Mouse (Mus musculus): Measurements from ENCODE around the gene Zfp871. TPM values are rescaled to one million over a fixed set of nuclear protein-coding genes. Genes with fewer than 3 reads are reported as not detected.

The Zfp871 gene
- polyA plus RNA-seq, 2 experiments, result 7.4 to 10.6 TPM

DNA sequence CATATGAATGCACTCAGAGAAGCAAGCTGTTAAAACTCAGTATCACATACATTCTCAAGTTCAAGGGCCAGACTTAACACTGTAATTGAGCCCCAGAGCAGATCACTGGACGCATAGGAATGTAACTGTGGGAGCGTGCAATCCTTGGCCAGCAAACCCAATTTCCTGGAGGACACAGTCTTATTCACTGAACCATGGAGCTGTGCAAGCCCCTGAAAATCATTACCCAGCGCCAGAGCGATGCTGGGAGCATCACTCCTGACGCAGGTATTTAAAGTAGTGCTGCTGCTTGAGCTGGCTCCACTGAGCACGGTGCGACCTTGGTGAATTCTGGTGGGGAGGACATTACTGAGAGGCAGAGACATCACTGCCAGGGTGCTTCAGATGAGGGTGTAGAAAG is 26.0 kb upstream of the Zfp871 start:
- 70% methylated on average over 7 of the region's 7 CpGs for WGBS (ENCODE audit: insufficient replicate concordance)
- H3K4me2 ChIP-seq (ENCODE audit: low read depth), result no peak overlapping the region
- H3K27me3 ChIP-seq (ENCODE audit: control insufficient read depth, insufficient read depth, low read length), result peaks cover 3% of the 10 kb centered on the region; the same call in 1 of the 2 replicates
- no peak overlapping the region for H3K4me3 ChIP-seq (ENCODE audit: insufficient read depth in 1 of 2, low read depth in 2 of 2, low read length in 2 of 2)
- no peaks in the 10 kb centered on the region for H3K9me3 ChIP-seq (ENCODE audit: control insufficient read depth, low read length)
- no peaks in the 10 kb centered on the region for H3K4me1 ChIP-seq (replicated peaks; ENCODE audit: control insufficient read depth in 2 of 2, insufficient read depth in 2 of 2, low read length in 1 of 2)
- TF ChIP-seq EP300 (IDR thresholded peaks at IDR 0.05; ENCODE audit: low read depth) (no peak), CTCF (IDR thresholded peaks at IDR 0.05; ENCODE audit: low read depth) (no peak)
- no peak overlapping the region for H3K27ac ChIP-seq
- no peak for ATAC-seq (ENCODE audit: insufficient read depth)
- no peak overlapping the region for H3K9ac ChIP-seq (replicated peaks)
- peaks cover 1% of the 10 kb centered on the region; the same call in 1 of the 2 replicates for H3K36me3 ChIP-seq (replicated peaks; ENCODE audit: control insufficient read depth, insufficient read depth, low read depth)
- DNase-seq (ENCODE audit: low read depth in 3 of 3, low spot score in 3 of 3), result no peak

- H3K4me2 ChIP-seq (ENCODE audit: low read depth), result no peak overlapping the region
- H3K27ac ChIP-seq, result no peak overlapping the region
- 8% methylated on average over 1 of the region's 1 CpGs for WGBS (ENCODE audit: insufficient replicate concordance)
These were observed 22.6 kb upstream of the Zfp871 start for GRCm38 (mm10) chr17:32810648-32811047.

GRCm38 (mm10) chr17:32809544-32810374 is 21.7 kb upstream of the Zfp871 start, which contains the start of gene Zfp811:
Gene Zfp811 (minus strand): TSS chr17:32809931.
- DNase-seq (ENCODE audit: low read depth in 3 of 3, low spot score in 3 of 3) (no peak), ATAC-seq (ENCODE audit: insufficient read depth) (no peak)
- peaks cover 3% of the 10 kb centered on the region; the same call in 1 of the 2 replicates for H3K27me3 ChIP-seq (ENCODE audit: control insufficient read depth, insufficient read depth, low read length)
- no peaks in the 10 kb centered on the region for H3K4me1 ChIP-seq (replicated peaks; ENCODE audit: control insufficient read depth in 2 of 2, insufficient read depth in 2 of 2, low read length in 1 of 2)
- H3K9me3 ChIP-seq (ENCODE audit: control insufficient read depth, low read length), result no peaks in the 10 kb centered on the region
- H3K4me2 ChIP-seq (ENCODE audit: low read depth), result peak within 1 kb of the TSS; percentile 19; the same call in 1 of the 2 replicates
- no peak within 1 kb of the TSS for H3K27ac ChIP-seq
- 5% methylated on average over 17 of the region's 17 CpGs for WGBS (ENCODE audit: insufficient replicate concordance)
- TF ChIP-seq CTCF (IDR thresholded peaks at IDR 0.05; ENCODE audit: low read depth) (no peak), EP300 (IDR thresholded peaks at IDR 0.05; ENCODE audit: low read depth) (no peak)
- no peak within 1 kb of the TSS for H3K9ac ChIP-seq (replicated peaks)
- peak within 1 kb of the TSS in 1 of 2 experiments; percentile 20; a peak in 2 of 4 replicates for H3K4me3 ChIP-seq (ENCODE audit: insufficient read depth in 1 of 2, low read depth in 2 of 2, low read length in 2 of 2)
- no peaks in the 10 kb centered on the region for H3K36me3 ChIP-seq (replicated peaks; ENCODE audit: control insufficient read depth, insufficient read depth, low read depth)

More at GRCm38 (mm10) chr17:32810648-32811047, 22.6 kb upstream of the Zfp871 start:
- no peaks in the 10 kb centered on the region for H3K4me1 ChIP-seq (replicated peaks; ENCODE audit: control insufficient read depth in 2 of 2, insufficient read depth in 2 of 2, low read length in 1 of 2)
- no peak for TF ChIP-seq CTCF (IDR thresholded peaks at IDR 0.05; ENCODE audit: low read depth)
- no peak for TF ChIP-seq EP300 (IDR thresholded peaks at IDR 0.05; ENCODE audit: low read depth)
- H3K36me3 ChIP-seq (replicated peaks; ENCODE audit: control insufficient read depth, insufficient read depth, low read depth), result no peaks in the 10 kb centered on the region
- H3K9ac ChIP-seq (replicated peaks), result no peak overlapping the region
- H3K4me3 ChIP-seq (ENCODE audit: insufficient read depth in 1 of 2, low read depth in 2 of 2, low read length in 2 of 2), result no peak overlapping the region
- DNase-seq (ENCODE audit: low read depth in 3 of 3, low spot score in 3 of 3) (no peak), ATAC-seq (ENCODE audit: insufficient read depth) (no peak)
- H3K9me3 ChIP-seq (ENCODE audit: control insufficient read depth, low read length), result no peaks in the 10 kb centered on the region
- H3K27me3 ChIP-seq (ENCODE audit: control insufficient read depth, insufficient read depth, low read length), result peaks cover 3% of the 10 kb centered on the region; the same call in 1 of the 2 replicates

DNA sequence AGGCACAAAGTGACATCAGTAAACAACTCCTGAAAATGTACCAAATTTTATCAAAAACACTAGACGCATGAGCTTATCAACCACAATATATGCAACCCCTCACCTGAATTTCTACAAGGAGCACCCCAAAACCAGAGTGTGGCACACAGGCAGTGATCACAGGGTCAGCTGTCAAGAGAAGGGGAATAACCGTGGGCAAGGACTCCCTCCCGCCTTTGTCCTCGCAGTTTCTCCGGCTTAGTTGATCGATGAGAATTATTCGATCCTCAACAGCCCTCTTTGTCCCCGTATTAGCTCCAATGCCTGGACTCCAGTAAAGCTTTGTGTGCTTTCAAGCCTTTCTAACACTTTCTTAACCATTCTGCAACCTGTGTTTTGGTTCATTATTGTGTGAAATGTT is 20.8 kb upstream of the Zfp871 start:
- H3K9me3 ChIP-seq (ENCODE audit: control insufficient read depth, low read length), result no peaks in the 10 kb centered on the region
- DNase-seq (ENCODE audit: low read depth in 3 of 3, low spot score in 3 of 3) (no peak), ATAC-seq (ENCODE audit: insufficient read depth) (no peak)
- H3K27me3 ChIP-seq (ENCODE audit: control insufficient read depth, insufficient read depth, low read length), result peaks cover 3% of the 10 kb centered on the region; the same call in 1 of the 2 replicates
- no peaks in the 10 kb centered on the region for H3K36me3 ChIP-seq (replicated peaks; ENCODE audit: control insufficient read depth, insufficient read depth, low read depth)
- no peak overlapping the region; the same call in 1 of the 2 replicates for H3K4me2 ChIP-seq (ENCODE audit: low read depth)
- H3K9ac ChIP-seq (replicated peaks), result no peak overlapping the region
- no peaks in the 10 kb centered on the region for H3K4me1 ChIP-seq (replicated peaks; ENCODE audit: control insufficient read depth in 2 of 2, insufficient read depth in 2 of 2, low read length in 1 of 2)
- TF ChIP-seq CTCF (IDR thresholded peaks at IDR 0.05; ENCODE audit: low read depth), result no peak
- no peak for TF ChIP-seq EP300 (IDR thresholded peaks at IDR 0.05; ENCODE audit: low read depth)
- 20% methylated on average over 8 of the region's 8 CpGs for WGBS (ENCODE audit: insufficient replicate concordance)
- no peak overlapping the region for H3K27ac ChIP-seq
- no peak overlapping the region for H3K4me3 ChIP-seq (ENCODE audit: insufficient read depth in 1 of 2, low read depth in 2 of 2, low read length in 2 of 2)

GRCm38 (mm10) chr17:32789244-32789643 is 1.2 kb upstream of the Zfp871 start:
- H3K27me3 ChIP-seq (ENCODE audit: control insufficient read depth, insufficient read depth, low read length), result no peaks in the 10 kb centered on the region
- no peak overlapping the region for H3K4me3 ChIP-seq (ENCODE audit: insufficient read depth in 1 of 2, low read depth in 2 of 2, low read length in 2 of 2)
- no peaks in the 10 kb centered on the region for H3K9me3 ChIP-seq (ENCODE audit: control insufficient read depth, low read length)
- 72% methylated on average over 8 of the region's 8 CpGs for WGBS (ENCODE audit: insufficient replicate concordance)
- H3K4me2 ChIP-seq (ENCODE audit: low read depth), result peak overlapping the region; percentile 82
- peaks cover 11 to 14% of the 10 kb centered on the region in 2 experiments for H3K4me1 ChIP-seq (replicated peaks; ENCODE audit: control insufficient read depth in 2 of 2, insufficient read depth in 2 of 2, low read length in 1 of 2)
- no peak overlapping the region for H3K9ac ChIP-seq (replicated peaks)
- TF ChIP-seq CTCF (IDR thresholded peaks at IDR 0.05; ENCODE audit: low read depth) (no peak), EP300 (IDR thresholded peaks at IDR 0.05; ENCODE audit: low read depth) (no peak)
- no peak for ATAC-seq (ENCODE audit: insufficient read depth)
- H3K36me3 ChIP-seq (replicated peaks; ENCODE audit: control insufficient read depth, insufficient read depth, low read depth), result peaks cover 19% of the 10 kb centered on the region
- no peak for DNase-seq (ENCODE audit: low read depth in 3 of 3, low spot score in 3 of 3)
- no peak overlapping the region for H3K27ac ChIP-seq

Data from liver, embryonic 14.5 days (tissue).